Mouse (Mus musculus): ENCODE results near the gene Ank3.

The Ank3 gene

GRCm38 (mm10) chr10:69611839-69612340, 213.3 kb downstream of the Ank3 start:
- no peak for DNase-seq (ENCODE audit: low read depth in 2 of 2, low spot score in 2 of 2)

GRCm38 (mm10) chr10:69616953-69617352, 218.4 kb downstream of the Ank3 start:
- DNase-seq (ENCODE audit: low read depth in 2 of 2, low spot score in 2 of 2): no peak

DNA sequence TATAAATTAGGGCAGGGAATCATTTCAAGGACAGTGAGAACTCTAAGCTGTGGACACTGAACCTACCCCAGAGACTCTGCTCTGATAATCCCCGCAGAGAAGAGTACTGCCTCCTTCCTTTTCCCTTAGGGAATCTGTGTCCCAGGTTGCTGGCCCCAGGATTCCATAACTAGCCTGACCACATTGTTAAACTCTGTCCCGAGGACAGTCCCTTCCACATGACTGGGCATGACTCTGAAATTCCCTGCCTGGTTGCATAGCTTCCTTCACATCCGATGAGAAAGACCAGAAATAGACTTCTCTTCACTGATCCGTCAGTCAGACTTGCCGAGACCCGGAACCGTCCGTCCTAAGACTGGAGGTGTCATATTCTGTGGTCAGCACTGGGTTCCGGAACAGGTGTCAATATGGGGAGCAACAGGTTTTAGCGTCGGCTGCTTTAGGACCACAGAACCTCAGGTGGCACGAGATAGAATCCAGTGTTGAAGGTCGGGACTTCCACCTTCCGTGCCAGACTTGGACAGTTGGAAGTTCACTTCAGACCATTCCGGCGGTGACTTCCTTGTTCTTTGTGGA, 219.1 kb downstream of the Ank3 start:
- no peak for DNase-seq (ENCODE audit: low read depth in 2 of 2, low spot score in 2 of 2)

- no peak for DNase-seq (ENCODE audit: low read depth in 2 of 2, low spot score in 2 of 2)
Observed at GRCm38 (mm10) chr10:69620692-69621382, 222.3 kb downstream of the Ank3 start.

GRCm38 (mm10) chr10:69627767-69628166, 229.2 kb downstream of the Ank3 start:
- no peak for DNase-seq (ENCODE audit: low read depth in 2 of 2, low spot score in 2 of 2)

- no peak for DNase-seq (ENCODE audit: low read depth in 2 of 2, low spot score in 2 of 2)
Observed at GRCm38 (mm10) chr10:69628743-69629142, 230.2 kb downstream of the Ank3 start.

- DNase-seq (ENCODE audit: low read depth in 2 of 2, low spot score in 2 of 2): no peak
Observed at GRCm38 (mm10) chr10:69630802-69631388, 232.3 kb downstream of the Ank3 start.

GRCm38 (mm10) chr10:69632885-69633284, 234.3 kb downstream of the Ank3 start:
- no peak for DNase-seq (ENCODE audit: low read depth in 2 of 2, low spot score in 2 of 2)

- no peak for DNase-seq (ENCODE audit: low read depth in 2 of 2, low spot score in 2 of 2)
Observed at GRCm38 (mm10) chr10:69634891-69635290, 236.3 kb downstream of the Ank3 start.

GRCm38 (mm10) chr10:69635910-69636656, 237.5 kb downstream of the Ank3 start:
- no peak for DNase-seq (ENCODE audit: low read depth in 2 of 2, low spot score in 2 of 2)

DNA sequence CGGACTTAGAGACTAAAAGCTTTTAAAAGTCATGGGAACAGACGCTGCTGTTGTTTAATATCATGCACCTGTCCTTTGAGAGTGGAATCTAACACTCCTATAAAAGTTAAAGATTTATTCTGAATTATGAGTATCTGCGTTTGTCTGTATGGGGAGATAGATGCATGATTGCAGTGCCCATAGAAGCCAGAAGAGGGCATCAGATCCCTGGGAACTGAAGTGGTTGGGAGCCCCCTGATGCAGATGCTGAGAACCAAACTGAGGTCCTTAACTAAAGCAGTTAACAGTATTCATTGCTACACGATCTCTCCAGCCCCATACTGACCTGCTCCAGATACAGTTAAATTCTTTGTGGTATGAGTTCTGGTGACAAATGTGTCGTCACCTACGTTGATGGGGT, 240.6 kb downstream of the Ank3 start:
- no peak for DNase-seq (ENCODE audit: low read depth in 2 of 2, low spot score in 2 of 2)

DNA sequence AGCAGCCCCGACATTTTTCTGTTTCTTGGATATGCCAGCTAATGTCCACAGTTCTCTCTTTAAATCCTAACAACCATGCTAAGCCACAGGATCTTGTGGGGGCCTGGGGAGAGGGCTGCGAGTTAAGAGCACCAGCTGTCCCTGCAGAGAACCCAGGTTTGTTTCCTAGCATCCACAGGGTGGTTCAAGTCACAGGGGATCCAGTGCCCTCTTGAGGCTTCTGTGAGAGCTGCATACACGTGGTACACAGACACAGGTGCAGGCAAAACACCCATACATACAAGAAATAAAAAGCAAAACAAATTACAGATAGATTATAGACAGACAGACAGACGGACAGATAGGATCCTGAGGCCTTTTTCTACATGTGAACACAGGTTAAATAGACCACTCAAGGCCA, 242.0 kb downstream of the Ank3 start:
- no peak for DNase-seq (ENCODE audit: low read depth in 2 of 2, low spot score in 2 of 2)

GRCm38 (mm10) chr10:69643481-69643880, 244.9 kb downstream of the Ank3 start:
- DNase-seq (ENCODE audit: low read depth in 2 of 2, low spot score in 2 of 2): no peak

DNA sequence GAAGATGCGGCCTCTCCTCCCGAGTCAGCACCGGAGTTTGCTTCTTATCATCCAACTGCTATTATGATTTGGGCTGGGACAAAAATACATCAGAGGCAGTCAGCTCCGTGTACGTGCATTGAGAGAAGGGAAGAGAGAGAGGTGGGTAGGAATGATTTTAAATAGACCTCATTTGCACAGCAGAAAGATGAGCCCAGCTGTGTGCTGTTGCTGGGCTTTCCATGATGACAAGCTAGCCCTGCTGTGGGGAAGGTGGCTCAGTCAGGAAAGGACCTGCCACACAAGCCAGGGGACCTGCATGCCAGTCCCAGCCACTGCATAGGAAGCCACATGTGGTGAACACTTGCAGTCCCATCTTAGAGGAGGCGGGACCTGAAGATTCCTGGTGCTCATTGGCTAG, 245.4 kb downstream of the Ank3 start:
- DNase-seq (ENCODE audit: low read depth in 2 of 2, low spot score in 2 of 2): no peak

GRCm38 (mm10) chr10:69645311-69645802, 246.8 kb downstream of the Ank3 start:
- no peak for DNase-seq (ENCODE audit: low read depth in 2 of 2, low spot score in 2 of 2)

- DNase-seq (ENCODE audit: low read depth in 2 of 2, low spot score in 2 of 2): no peak
Observed at GRCm38 (mm10) chr10:69645929-69646328, 247.4 kb downstream of the Ank3 start.

DNA sequence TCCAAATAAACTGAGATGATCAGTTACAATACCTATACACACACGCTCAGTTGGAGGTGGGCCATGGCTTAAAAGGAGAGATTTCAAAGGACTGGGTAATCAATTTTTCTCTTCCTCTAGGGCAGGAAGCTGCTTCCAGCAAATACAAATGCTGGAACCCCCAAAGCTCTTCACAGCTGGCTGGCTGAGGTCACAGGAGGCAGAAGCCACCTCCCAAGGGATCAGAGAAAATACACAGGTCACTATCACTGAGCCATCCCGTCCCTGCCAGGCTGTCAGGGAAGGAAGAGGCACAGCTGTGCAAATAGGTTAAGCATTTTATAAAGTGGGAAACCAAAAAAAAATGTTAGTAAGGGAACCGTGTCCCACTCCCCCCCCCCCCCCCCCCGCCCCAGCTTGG, 251.5 kb downstream of the Ank3 start:
- no peak for DNase-seq (ENCODE audit: low read depth in 2 of 2, low spot score in 2 of 2)

GRCm38 (mm10) chr10:69652660-69653059, 254.1 kb downstream of the Ank3 start:
- DNase-seq (ENCODE audit: low read depth in 2 of 2, low spot score in 2 of 2): no peak

- no peak for DNase-seq (ENCODE audit: low read depth in 2 of 2, low spot score in 2 of 2)
Observed at GRCm38 (mm10) chr10:69653121-69653677, 254.6 kb downstream of the Ank3 start.

- DNase-seq (ENCODE audit: low read depth in 2 of 2, low spot score in 2 of 2): no peak
Observed at GRCm38 (mm10) chr10:69654176-69654575, 255.6 kb downstream of the Ank3 start.

Data from CD8-positive naive resting alpha-beta T cell, adult 2 months (primary cell).